Mouse (Mus musculus): Measurements from ENCODE around the gene Copa.

- TF ChIP-seq CTCF (conservative IDR thresholded peaks at IDR 0.05; ENCODE audit: low read length): no peak
- no peak for TF ChIP-seq NANOG (IDR thresholded peaks at IDR 0.05; ENCODE audit: borderline replicate concordance, low read length)
- TF ChIP-seq POU5F1 (IDR thresholded peaks at IDR 0.05; ENCODE audit: borderline replicate concordance, low read length): no peak
Measured at GRCm38 (mm10) chr1:172122671-172123070, 40.3 kb downstream of the Copa start.

Data from E14TG2a.4 (cell line).